Mouse (Mus musculus): ENCODE results near the gene Ly75. TPM values are rescaled to one million over a fixed set of nuclear protein-coding genes. Genes with fewer than 3 reads are reported as not detected.
A peak's percentile ranks its signal among the peaks of the same experiment; 100 is the strongest.

Ly75 gene
- polyA plus RNA-seq, 1 experiment from 2014 or later = 0.91 TPM

GRCm38 (mm10) chr2:60289451-60289850 lies 93.7 kb downstream of the Ly75 start:
- ATAC-seq (ENCODE audit: low FRiP score) = no peak
- no peaks in the 10 kb centered on the region for H3K36me3 ChIP-seq
- no peak overlapping the region for H3K9ac ChIP-seq
- H3K4me1 ChIP-seq (replicated peaks) = no peaks in the 10 kb centered on the region; the same call in 1 of the 2 replicates
- no peak overlapping the region for H3K27ac ChIP-seq
- no peak overlapping the region for H3K4me3 ChIP-seq
- H3K4me2 ChIP-seq = no peak overlapping the region
- H3K27me3 ChIP-seq = peaks cover 17% of the 10 kb centered on the region; the same call in 1 of the 2 replicates
- 81% methylated on average over 1 of the region's 1 CpGs for WGBS
- no peaks in the 10 kb centered on the region for H3K9me3 ChIP-seq

DNA sequence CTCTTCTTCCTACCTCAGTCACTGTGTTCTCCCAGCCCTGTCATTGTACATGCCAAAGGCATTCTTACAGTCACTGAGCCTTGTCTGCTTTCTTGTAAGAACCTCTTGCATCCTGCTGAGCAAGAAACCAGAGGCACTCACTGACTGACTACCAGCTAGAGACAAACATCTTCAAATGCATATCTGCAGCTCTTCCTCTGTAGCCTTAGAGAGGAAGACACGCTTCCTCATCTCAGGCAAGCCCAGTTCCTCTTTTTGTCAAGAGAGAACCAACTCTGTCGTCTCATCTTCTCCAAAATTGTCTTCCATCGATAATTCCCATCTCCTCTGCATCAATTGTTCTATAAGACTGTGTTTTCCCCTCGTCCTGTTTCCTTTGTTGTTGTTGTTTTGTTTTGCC lies 94.5 kb downstream of the Ly75 start:
- H3K4me3 ChIP-seq = no peak overlapping the region
- no peak for ATAC-seq (ENCODE audit: low FRiP score)
- WGBS = 85% methylated on average over 4 of the region's 4 CpGs
- H3K9me3 ChIP-seq = no peaks in the 10 kb centered on the region
- no peak overlapping the region for H3K27ac ChIP-seq
- peaks cover 8% of the 10 kb centered on the region for H3K4me1 ChIP-seq (replicated peaks)
- no peaks in the 10 kb centered on the region for H3K36me3 ChIP-seq
- no peak overlapping the region for H3K4me2 ChIP-seq
- H3K27me3 ChIP-seq = peaks cover 23% of the 10 kb centered on the region; the same call in 1 of the 2 replicates
- no peak overlapping the region for H3K9ac ChIP-seq

DNA sequence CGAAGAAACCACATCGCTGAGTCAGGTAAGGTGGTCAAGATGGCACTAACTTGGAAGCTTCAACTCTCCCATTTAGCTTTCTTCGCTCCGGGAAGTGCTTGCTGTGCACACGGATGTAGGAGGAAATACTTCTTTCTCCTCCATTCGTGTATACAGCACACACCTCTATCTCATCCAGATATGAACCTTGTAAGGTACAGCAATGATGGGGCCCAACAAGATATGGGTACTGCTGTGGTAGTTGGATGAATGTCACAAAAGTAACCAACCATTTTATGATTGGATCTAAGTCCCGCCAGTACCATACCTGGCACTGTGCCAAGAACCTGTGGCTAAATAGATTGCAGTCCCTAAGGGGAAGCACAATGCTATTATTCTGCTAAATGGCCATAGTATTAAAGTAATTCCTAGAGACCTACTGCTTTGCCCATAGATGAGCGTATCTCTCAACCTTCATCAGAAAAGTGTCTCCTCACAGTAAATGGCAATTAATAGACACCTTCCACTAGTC lies 97.9 kb downstream of the Ly75 start:
- Histone ChIP-seq H3K4me2 (no peak overlapping the region), H3K27me3 (peaks cover 26% of the 10 kb centered on the region; the same call in 1 of the 2 replicates), H3K4me1 (replicated peaks) (peaks cover 14% of the 10 kb centered on the region), H3K27ac (no peak overlapping the region), H3K9ac (no peak overlapping the region), H3K36me3 (no peaks in the 10 kb centered on the region), H3K9me3 (no peaks in the 10 kb centered on the region), H3K4me3 (no peak overlapping the region)
- WGBS = 89% methylated on average over 8 of the region's 8 CpGs
- ATAC-seq (ENCODE audit: low FRiP score) = no peak

- Histone ChIP-seq H3K4me2 (peak within 1 kb of the TSS; percentile 92), H3K9ac (peak within 1 kb of the TSS; percentile 75), H3K27me3 (peaks cover 26% of the 10 kb centered on the region; the same call in 1 of the 2 replicates), H3K4me3 (peak within 1 kb of the TSS; percentile 47), H3K4me1 (replicated peaks) (peaks cover 14% of the 10 kb centered on the region), H3K27ac (no peak within 1 kb of the TSS), H3K36me3 (no peaks in the 10 kb centered on the region), H3K9me3 (no peaks in the 10 kb centered on the region)
- WGBS = 58% methylated on average over 4 of the region's 4 CpGs
- no peak for ATAC-seq (ENCODE audit: low FRiP score)
Observed at GRCm38 (mm10) chr2:60284467-60284821, 98.7 kb downstream of the Ly75 start, which contains the start of gene Cd302. Gene Cd302, minus strand, starts transcription at chr2:60284488.

DNA sequence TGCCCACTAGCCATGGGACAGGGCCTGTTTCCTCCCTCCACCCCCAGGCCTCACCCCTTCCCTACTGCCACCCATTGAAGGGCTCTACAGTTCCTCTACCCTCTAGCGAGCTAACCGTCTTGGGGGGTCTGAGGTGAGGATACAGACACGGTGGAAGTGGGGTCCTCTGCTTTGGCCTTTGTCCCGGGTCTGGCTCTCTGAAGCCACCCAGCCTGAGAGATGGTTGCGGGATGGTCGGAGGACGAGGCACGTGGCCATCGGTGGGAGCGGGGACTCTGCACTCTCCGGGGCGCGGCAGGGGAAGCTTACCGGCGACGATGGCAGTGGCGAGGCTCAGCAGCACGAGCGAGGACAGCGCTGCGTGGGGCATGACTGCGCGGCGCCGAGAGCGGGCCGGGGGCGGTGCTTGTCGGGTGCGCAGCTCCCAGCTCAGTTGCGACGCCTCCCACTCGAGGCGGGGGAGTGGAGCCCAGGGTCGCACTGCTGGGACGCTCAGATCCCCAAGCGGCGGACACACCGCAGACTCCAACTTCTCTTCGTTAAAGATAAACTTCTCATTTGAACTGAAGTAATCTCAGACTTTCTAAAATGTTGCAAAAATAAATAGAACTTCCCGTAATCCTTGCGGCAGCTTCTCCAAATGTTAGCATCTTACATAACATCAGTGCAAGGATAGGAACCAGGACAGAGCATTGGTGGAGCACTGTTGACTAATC lies 99.2 kb downstream of the Ly75 start:
- WGBS = 1% methylated on average over 42 of the region's 42 CpGs
- ATAC-seq (ENCODE audit: low FRiP score) = peak; percentile 85
- H3K4me1 ChIP-seq (replicated peaks) = peaks cover 14% of the 10 kb centered on the region
- no peaks in the 10 kb centered on the region for H3K36me3 ChIP-seq
- no peaks in the 10 kb centered on the region for H3K9me3 ChIP-seq
- H3K9ac ChIP-seq = peak overlapping the region; percentile 75
- no peak overlapping the region for H3K27ac ChIP-seq
- peak overlapping the region; percentile 92 for H3K4me2 ChIP-seq
- peak overlapping the region; percentile 47 for H3K4me3 ChIP-seq
- peaks cover 26% of the 10 kb centered on the region; the same call in 1 of the 2 replicates for H3K27me3 ChIP-seq

- Histone ChIP-seq H3K9ac (peak overlapping the region; percentile 75), H3K4me1 (replicated peaks) (peaks cover 14% of the 10 kb centered on the region), H3K27me3 (peaks cover 26% of the 10 kb centered on the region; the same call in 1 of the 2 replicates), H3K27ac (no peak overlapping the region), H3K9me3 (no peaks in the 10 kb centered on the region), H3K4me3 (peak overlapping the region; percentile 47), H3K4me2 (peak overlapping the region; percentile 92), H3K36me3 (no peaks in the 10 kb centered on the region)
- no peak for ATAC-seq (ENCODE audit: low FRiP score)
- 15% methylated on average over 9 of the region's 9 CpGs for WGBS
Observed at GRCm38 (mm10) chr2:60283208-60283750, 99.8 kb downstream of the Ly75 start.

- ATAC-seq (ENCODE audit: low FRiP score) = no peak
- H3K4me1 ChIP-seq (replicated peaks) = peaks cover 14% of the 10 kb centered on the region
- H3K9ac ChIP-seq = no peak overlapping the region
- H3K36me3 ChIP-seq = no peaks in the 10 kb centered on the region
- peaks cover 26% of the 10 kb centered on the region; the same call in 1 of the 2 replicates for H3K27me3 ChIP-seq
- no peak overlapping the region for H3K27ac ChIP-seq
- WGBS = 75% methylated on average over 3 of the region's 4 CpGs
- no peaks in the 10 kb centered on the region for H3K9me3 ChIP-seq
- no peak overlapping the region for H3K4me3 ChIP-seq
- no peak overlapping the region; the same call in 1 of the 2 replicates for H3K4me2 ChIP-seq
Observed at GRCm38 (mm10) chr2:60282625-60283024, 100.5 kb downstream of the Ly75 start.

- 91% methylated on average over 4 of the region's 4 CpGs for WGBS
- Histone ChIP-seq H3K27me3 (peaks cover 3% of the 10 kb centered on the region; the same call in 1 of the 2 replicates), H3K4me1 (replicated peaks) (peaks cover 6% of the 10 kb centered on the region), H3K27ac (no peak overlapping the region), H3K4me3 (no peak overlapping the region), H3K4me2 (no peak overlapping the region), H3K36me3 (no peaks in the 10 kb centered on the region), H3K9ac (no peak overlapping the region), H3K9me3 (no peaks in the 10 kb centered on the region)
- ATAC-seq (ENCODE audit: low FRiP score) = no peak
Observed at GRCm38 (mm10) chr2:60278627-60279026, 104.5 kb downstream of the Ly75 start.

DNA sequence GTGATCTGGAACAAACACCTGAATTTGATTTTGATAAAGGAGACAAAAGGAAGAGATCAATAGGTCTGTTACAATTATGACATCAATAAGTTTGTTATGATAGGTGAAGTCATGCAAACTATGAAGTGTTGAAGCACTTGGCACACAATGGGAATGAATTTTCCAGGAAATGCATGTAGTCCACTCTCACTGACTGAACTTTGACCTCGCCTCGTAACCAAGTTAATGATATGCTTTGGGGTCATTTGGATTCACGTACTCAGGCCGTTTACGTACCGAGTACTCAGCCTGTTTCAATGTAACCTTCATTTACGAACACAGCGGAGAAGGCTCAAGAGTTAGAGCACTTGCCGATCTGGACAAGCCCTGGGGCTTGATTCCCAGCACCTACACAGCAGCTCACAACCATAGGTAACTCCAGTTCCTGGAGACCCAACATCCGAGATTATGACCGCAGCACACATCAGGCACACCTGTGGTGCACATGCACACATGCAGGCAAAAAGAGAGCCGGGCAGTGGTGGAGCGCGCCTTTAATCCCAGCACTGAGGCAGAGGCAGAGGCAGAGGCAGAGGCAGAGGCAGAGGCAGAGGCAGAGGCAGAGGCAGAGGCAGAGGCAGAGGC lies 113.1 kb downstream of the Ly75 start:
- H3K4me1 ChIP-seq (replicated peaks) = no peaks in the 10 kb centered on the region
- WGBS = 96% methylated on average over 14 of the region's 14 CpGs
- H3K9me3 ChIP-seq = 0 out of 2 replicates have a peak, but pooled peaks cover 4% of the 10 kb centered on the region
- H3K4me3 ChIP-seq = no peak overlapping the region
- no peak overlapping the region for H3K9ac ChIP-seq
- no peaks in the 10 kb centered on the region for H3K27me3 ChIP-seq
- no peak overlapping the region for H3K27ac ChIP-seq
- no peak overlapping the region for H3K4me2 ChIP-seq
- ATAC-seq (ENCODE audit: low FRiP score) = no peak
- H3K36me3 ChIP-seq = no peaks in the 10 kb centered on the region

DNA sequence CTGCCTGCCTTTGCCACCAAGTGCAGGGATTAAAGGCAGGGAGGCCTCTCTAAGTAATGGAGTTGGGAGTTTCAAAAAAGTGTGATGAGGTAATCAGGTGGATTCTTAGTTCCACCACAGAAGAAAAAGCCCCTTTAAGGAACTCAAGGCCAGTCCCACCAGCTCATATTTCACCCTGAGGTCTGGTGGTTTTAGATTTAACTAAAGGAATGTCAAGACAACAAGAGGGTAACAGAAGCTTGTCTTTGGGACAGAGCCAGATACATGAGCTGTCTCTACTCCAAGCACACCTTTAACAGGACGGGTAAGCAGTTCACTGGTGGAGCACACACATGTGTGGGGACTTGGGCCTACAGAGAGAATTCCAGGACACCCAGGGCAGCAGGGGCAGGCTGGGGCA lies 115.5 kb downstream of the Ly75 start:
- no peak overlapping the region for H3K4me2 ChIP-seq
- no peak for ATAC-seq (ENCODE audit: low FRiP score)
- WGBS = 85% methylated on average over 1 of the region's 1 CpGs
- H3K27ac ChIP-seq = no peak overlapping the region
- H3K36me3 ChIP-seq = no peaks in the 10 kb centered on the region
- 0 out of 2 replicates have a peak, but pooled peaks cover 4% of the 10 kb centered on the region for H3K9me3 ChIP-seq
- H3K4me1 ChIP-seq (replicated peaks) = no peaks in the 10 kb centered on the region
- no peak overlapping the region for H3K9ac ChIP-seq
- no peaks in the 10 kb centered on the region for H3K27me3 ChIP-seq
- H3K4me3 ChIP-seq = no peak overlapping the region

DNA sequence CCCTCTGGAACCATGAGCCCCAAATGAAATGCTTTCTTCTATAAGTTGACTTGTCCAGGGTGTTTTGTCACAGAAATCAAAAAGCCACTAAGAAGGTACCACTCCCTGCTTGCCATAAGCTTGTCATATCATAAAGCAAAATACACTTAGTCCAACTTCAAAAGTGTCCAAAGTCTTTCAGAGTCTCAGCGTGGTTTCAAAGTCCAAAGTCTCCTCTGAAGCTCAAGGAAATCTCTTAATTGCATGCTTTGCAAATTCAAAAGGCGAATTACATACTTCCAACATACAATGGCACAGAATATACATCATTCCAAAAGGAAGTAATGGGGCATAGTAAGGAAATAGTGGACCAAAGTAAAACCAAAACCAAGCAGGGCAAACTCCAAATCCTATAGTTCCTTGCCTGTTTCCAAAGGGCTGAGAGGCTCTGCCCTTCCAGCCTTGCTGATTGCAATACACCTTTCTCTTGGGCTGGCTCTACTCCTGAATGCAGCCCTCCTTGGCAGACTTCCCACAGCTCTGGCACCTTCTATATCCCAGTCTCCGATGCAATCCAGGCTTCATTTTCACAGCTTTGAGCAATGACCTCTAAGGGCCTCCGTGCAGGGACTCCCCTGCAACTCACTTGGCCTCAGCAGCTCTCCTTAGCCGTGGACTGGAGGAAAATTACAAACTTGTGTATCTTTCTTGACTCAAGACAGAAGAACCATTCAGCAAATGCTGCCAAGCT lies 122.3 kb downstream of the Ly75 start:
- H3K36me3 ChIP-seq = no peaks in the 10 kb centered on the region
- H3K9ac ChIP-seq = no peak overlapping the region
- WGBS = 89% methylated on average over 5 of the region's 5 CpGs
- no peak for ATAC-seq (ENCODE audit: low FRiP score)
- H3K4me3 ChIP-seq = no peak overlapping the region
- H3K4me1 ChIP-seq (replicated peaks) = no peaks in the 10 kb centered on the region
- no peaks in the 10 kb centered on the region for H3K9me3 ChIP-seq
- no peak overlapping the region for H3K4me2 ChIP-seq
- no peaks in the 10 kb centered on the region for H3K27me3 ChIP-seq
- no peak overlapping the region for H3K27ac ChIP-seq

DNA sequence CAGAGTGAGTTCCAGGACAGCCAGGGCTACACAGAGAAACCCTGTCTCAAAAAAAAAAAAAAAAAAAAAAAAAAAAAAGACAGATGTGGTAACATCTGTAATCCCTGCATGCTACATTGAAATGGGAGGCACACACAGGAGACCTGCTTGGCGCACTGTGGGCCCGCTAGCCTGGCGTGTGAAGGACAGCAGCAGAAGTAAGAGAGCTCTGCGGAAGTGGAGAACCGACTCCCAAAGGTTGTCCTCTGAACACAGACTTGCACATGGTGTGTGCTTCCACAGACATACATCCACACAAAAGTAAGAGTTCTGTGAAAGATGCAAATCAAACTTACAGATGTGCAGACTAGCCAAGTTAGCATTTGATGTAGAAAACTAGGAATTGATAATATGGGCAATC lies 123.9 kb downstream of the Ly75 start:
- 97% methylated on average over 5 of the region's 5 CpGs for WGBS
- no peak for ATAC-seq (ENCODE audit: low FRiP score)

More for the DNA sequence above, 123.9 kb downstream of the Ly75 start:
- no peak overlapping the region for H3K27ac ChIP-seq
- H3K4me3 ChIP-seq = no peak overlapping the region
- H3K4me2 ChIP-seq = no peak overlapping the region
- H3K27me3 ChIP-seq = no peaks in the 10 kb centered on the region
- 0 out of 2 replicates have a peak, but pooled peaks cover 2% of the 10 kb centered on the region for H3K9me3 ChIP-seq
- no peaks in the 10 kb centered on the region for H3K4me1 ChIP-seq (replicated peaks)
- H3K36me3 ChIP-seq = peaks cover 6% of the 10 kb centered on the region
- H3K9ac ChIP-seq = no peak overlapping the region
